Mouse (Mus musculus): Measurements from ENCODE around the gene Syngap1. TPM values are rescaled to one million over a fixed set of nuclear protein-coding genes. Genes with fewer than 3 reads are reported as not detected.

The Syngap1 gene
- polyA plus RNA-seq, 1 experiment from 2014 or later: 0.21 TPM

- H3K4me3 ChIP-seq (replicated peaks): peak overlapping the region; percentile 77; the same call in 1 of the 2 replicates
- no peaks in the 10 kb centered on the region for H3K27me3 ChIP-seq
Observed at GRCm38 (mm10) chr17:26936921-26937695, 3.9 kb upstream of the Syngap1 start.

GRCm38 (mm10) chr17:26937883-26938695 is 3.0 kb upstream of the Syngap1 start:
- ATAC-seq (ENCODE audit: insufficient read depth): no peak

More at GRCm38 (mm10) chr17:26936921-26937695, 3.9 kb upstream of the Syngap1 start:
- H3K4me2 ChIP-seq: peak overlapping the region; percentile 97
- no peak overlapping the region for H3K9ac ChIP-seq
- H3K27ac ChIP-seq (replicated peaks): no peak overlapping the region
- peaks cover 42% of the 10 kb centered on the region for H3K36me3 ChIP-seq (replicated peaks)
- 78% methylated on average over 15 of the region's 15 CpGs for WGBS (ENCODE audit: insufficient replicate concordance)
- ATAC-seq (ENCODE audit: insufficient read depth): no peak
- no peaks in the 10 kb centered on the region for H3K9me3 ChIP-seq (replicated peaks)
- peaks cover 72% of the 10 kb centered on the region for H3K4me1 ChIP-seq (replicated peaks)

GRCm38 (mm10) chr17:26938731-26939130 is 2.3 kb upstream of the Syngap1 start:
- under 1% methylated on average over 22 of the region's 22 CpGs for WGBS (ENCODE audit: insufficient replicate concordance)
- peaks cover 61% of the 10 kb centered on the region for H3K4me1 ChIP-seq (replicated peaks)
- no peaks in the 10 kb centered on the region for H3K9me3 ChIP-seq (replicated peaks)
- H3K4me3 ChIP-seq (replicated peaks): peak overlapping the region; percentile 77
- ATAC-seq (ENCODE audit: insufficient read depth): no peak
- peak overlapping the region; percentile 75 for H3K9ac ChIP-seq
- peaks cover 39% of the 10 kb centered on the region for H3K36me3 ChIP-seq (replicated peaks)
- no peaks in the 10 kb centered on the region for H3K27me3 ChIP-seq
- H3K4me2 ChIP-seq: peak overlapping the region; percentile 97
- peak overlapping the region; percentile 83 for H3K27ac ChIP-seq (replicated peaks)

More at GRCm38 (mm10) chr17:26937883-26938695, 3.0 kb upstream of the Syngap1 start:
- Histone ChIP-seq H3K27me3 (no peaks in the 10 kb centered on the region), H3K4me1 (replicated peaks) (peaks cover 67% of the 10 kb centered on the region), H3K27ac (replicated peaks) (peak overlapping the region; percentile 83), H3K9me3 (replicated peaks) (no peaks in the 10 kb centered on the region), H3K4me2 (peak overlapping the region; percentile 97), H3K36me3 (replicated peaks) (peaks cover 39% of the 10 kb centered on the region), H3K4me3 (replicated peaks) (peak overlapping the region; percentile 77), H3K9ac (peak overlapping the region; percentile 75)
- 42% methylated on average over 16 of the region's 16 CpGs for WGBS (ENCODE audit: insufficient replicate concordance)

GRCm38 (mm10) chr17:26939178-26939972 is 1.7 kb upstream of the Syngap1 start, which contains the start of gene Cuta:
Cuta (minus strand) TSS chr17:26939569.
- peak within 1 kb of the TSS; percentile 83 for H3K9ac ChIP-seq
- H3K36me3 ChIP-seq (replicated peaks): peaks cover 35% of the 10 kb centered on the region
- H3K9me3 ChIP-seq (replicated peaks): no peaks in the 10 kb centered on the region
- no peaks in the 10 kb centered on the region for H3K27me3 ChIP-seq
- H3K4me1 ChIP-seq (replicated peaks): peaks cover 54% of the 10 kb centered on the region
- peak within 1 kb of the TSS; percentile 77 for H3K4me3 ChIP-seq (replicated peaks)
- peak; percentile 92 for ATAC-seq (ENCODE audit: insufficient read depth)
- under 1% methylated on average over 69 of the region's 70 CpGs for WGBS (ENCODE audit: insufficient replicate concordance)
- peak within 1 kb of the TSS; percentile 97 for H3K4me2 ChIP-seq
- peak within 1 kb of the TSS; percentile 96 for H3K27ac ChIP-seq (replicated peaks)

GRCm38 (mm10) chr17:26939973-26940300 is 1.1 kb upstream of the Syngap1 start:
- Histone ChIP-seq H3K4me3 (replicated peaks) (peak overlapping the region; percentile 77), H3K36me3 (replicated peaks) (peaks cover 29% of the 10 kb centered on the region), H3K4me2 (peak overlapping the region; percentile 97), H3K27ac (replicated peaks) (peak overlapping the region; percentile 96), H3K9ac (peak overlapping the region; percentile 83), H3K4me1 (replicated peaks) (peaks cover 53% of the 10 kb centered on the region), H3K9me3 (replicated peaks) (no peaks in the 10 kb centered on the region), H3K27me3 (0 out of 2 replicates have a peak, but pooled peaks cover 2% of the 10 kb centered on the region)
- 5% methylated on average over 3 of the region's 3 CpGs for WGBS (ENCODE audit: insufficient replicate concordance)
- no peak for ATAC-seq (ENCODE audit: insufficient read depth)

DNA sequence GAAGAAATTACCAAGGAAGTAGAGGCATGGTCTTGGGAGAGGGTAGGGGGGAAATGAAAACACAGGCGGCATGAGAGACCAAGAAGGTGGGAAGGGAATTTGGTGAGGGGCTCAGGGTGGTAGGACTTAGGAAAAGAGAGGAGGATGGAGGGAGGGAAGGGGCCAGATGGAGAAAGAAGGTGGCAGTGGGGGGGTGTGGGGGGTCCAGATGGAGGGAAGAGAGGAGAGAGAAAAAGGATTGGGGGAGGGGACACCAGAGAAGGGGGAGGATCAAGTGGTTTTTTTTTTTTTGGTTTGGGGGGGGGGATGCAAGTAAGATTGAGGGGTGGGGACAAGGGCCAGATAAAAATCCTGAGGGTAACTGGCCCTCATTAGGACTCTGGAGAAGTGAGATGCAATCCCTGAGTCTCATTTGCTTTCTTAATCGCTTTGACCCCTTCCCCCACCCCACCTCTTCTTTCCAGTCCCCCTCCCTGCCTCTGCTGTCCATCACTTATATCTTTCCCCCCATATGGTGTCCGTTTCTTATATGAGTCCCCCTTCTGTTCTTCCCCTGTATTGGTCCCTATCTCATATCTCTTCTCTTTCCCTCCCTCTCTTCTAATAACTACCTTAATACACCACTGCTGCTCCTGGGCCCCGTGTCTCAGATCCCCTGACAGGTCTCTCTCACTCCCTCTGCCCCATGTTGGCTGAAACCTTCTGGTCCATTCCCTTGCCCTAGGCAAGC is 953 bp downstream of the Syngap1 start:
- Histone ChIP-seq H3K27me3 (peaks cover 14% of the 10 kb centered on the region; the same call in 1 of the 2 replicates), H3K4me1 (replicated peaks) (peaks cover 62% of the 10 kb centered on the region), H3K9me3 (replicated peaks) (no peaks in the 10 kb centered on the region), H3K27ac (replicated peaks) (no peak overlapping the region; the same call in 1 of the 2 replicates), H3K4me3 (replicated peaks) (peak overlapping the region; percentile 38; the same call in 1 of the 2 replicates), H3K9ac (no peak overlapping the region), H3K36me3 (replicated peaks) (peaks cover 9% of the 10 kb centered on the region), H3K4me2 (peak overlapping the region; percentile 97)
- WGBS (ENCODE audit: insufficient replicate concordance): 19% methylated on average over 4 of the region's 4 CpGs
- ATAC-seq (ENCODE audit: insufficient read depth): no peak

DNA sequence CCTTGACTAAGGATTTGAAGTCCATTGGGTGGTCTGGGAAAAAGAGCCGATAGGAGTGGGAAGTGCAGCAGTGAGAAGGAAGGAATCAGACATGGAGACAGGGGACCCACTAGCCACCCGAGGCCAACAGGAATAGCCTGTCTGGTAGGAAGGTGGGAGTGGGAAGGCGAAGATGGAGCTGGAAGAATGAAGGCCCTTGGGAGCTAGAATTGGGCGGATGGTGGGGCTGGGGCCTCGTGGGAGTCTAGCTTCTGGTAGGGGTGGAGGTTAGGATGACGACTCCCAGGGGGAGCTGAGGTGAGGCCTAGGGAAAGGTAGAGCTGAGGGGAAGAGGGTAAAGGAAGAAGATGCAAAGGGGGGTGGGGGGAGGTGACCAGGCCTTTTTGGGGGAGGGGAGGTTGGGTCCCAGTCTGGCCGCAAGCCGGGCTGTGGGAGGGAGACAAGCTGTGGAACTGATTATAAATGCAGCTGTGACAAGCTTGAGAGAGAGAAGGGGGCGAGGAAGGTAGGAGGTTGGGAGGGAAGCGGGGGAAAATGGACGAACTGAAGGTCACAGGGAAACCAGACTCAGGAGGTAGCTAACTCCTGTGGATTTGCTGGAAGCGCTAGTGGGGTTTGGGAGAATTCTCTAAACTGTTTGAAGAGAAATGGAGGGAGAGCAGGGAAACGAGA is 4.9 kb downstream of the Syngap1 start:
- Histone ChIP-seq H3K4me3 (replicated peaks) (peak overlapping the region; percentile 51), H3K4me1 (replicated peaks) (peaks cover 64% of the 10 kb centered on the region), H3K27me3 (peaks cover 36% of the 10 kb centered on the region), H3K9ac (peak overlapping the region; percentile 58), H3K27ac (replicated peaks) (peak overlapping the region; percentile 10; the same call in 1 of the 2 replicates), H3K9me3 (replicated peaks) (no peaks in the 10 kb centered on the region), H3K36me3 (replicated peaks) (no peaks in the 10 kb centered on the region), H3K4me2 (peak overlapping the region; percentile 85)
- ATAC-seq (ENCODE audit: insufficient read depth): no peak
- 38% methylated on average over 13 of the region's 13 CpGs for WGBS (ENCODE audit: insufficient replicate concordance)

- Histone ChIP-seq H3K4me3 (replicated peaks) (peak overlapping the region; percentile 51), H3K36me3 (replicated peaks) (no peaks in the 10 kb centered on the region), H3K4me1 (replicated peaks) (peaks cover 64% of the 10 kb centered on the region), H3K27ac (replicated peaks) (peak overlapping the region; percentile 10; the same call in 1 of the 2 replicates), H3K9me3 (replicated peaks) (no peaks in the 10 kb centered on the region), H3K27me3 (peaks cover 42% of the 10 kb centered on the region), H3K9ac (peak overlapping the region; percentile 58), H3K4me2 (peak overlapping the region; percentile 85)
- peak; percentile 56 for ATAC-seq (ENCODE audit: insufficient read depth)
- 4% methylated on average over 37 of the region's 37 CpGs for WGBS (ENCODE audit: insufficient replicate concordance)
Observed at GRCm38 (mm10) chr17:26946567-26946966, 5.5 kb downstream of the Syngap1 start.

- Histone ChIP-seq H3K27me3 (peaks cover 51% of the 10 kb centered on the region), H3K4me3 (replicated peaks) (peak overlapping the region; percentile 51), H3K9ac (no peak overlapping the region), H3K27ac (replicated peaks) (no peak overlapping the region), H3K4me1 (replicated peaks) (peaks cover 64% of the 10 kb centered on the region), H3K36me3 (replicated peaks) (no peaks in the 10 kb centered on the region), H3K9me3 (replicated peaks) (no peaks in the 10 kb centered on the region), H3K4me2 (peak overlapping the region; percentile 85)
- no peak for ATAC-seq (ENCODE audit: insufficient read depth)
- WGBS (ENCODE audit: insufficient replicate concordance): 73% methylated on average over 12 of the region's 12 CpGs
Observed at GRCm38 (mm10) chr17:26947231-26948100, 6.4 kb downstream of the Syngap1 start.
